19 mouse cellular contexts compared by ENCODE assay signal in genomic region chr17:66090251-66090650, GRCm38 (mm10).
"Had no signal": no experiment of that assay in that cellular context is flagged by ENCODE, and none has a peak within 500 bp of the region (broad histone marks: within the 10 kb centered on the region; RNA-seq: fewer than 3 reads in every experiment).

No protein-coding gene starts in this region.

- H3K9ac ChIP-seq: liver, embryonic 15.5 days; liver, postnatal 0 days; lung, embryonic 14.5 days; midbrain, embryonic 13.5 days; midbrain, embryonic 15.5 days; neural tube, embryonic 13.5 days; neural tube, embryonic 15.5 days had no signal

- DNase-seq: liver, postnatal 0 days; lung, embryonic 14.5 days; lung, postnatal 10 days; lung, postnatal 4 days; retina, postnatal 1 day; right cerebral cortex, adult 18-20 months; right cerebral cortex, postnatal 25 days; right cerebral cortex, postnatal 4 days; spleen, adult 18-20 months; thymus, adult 18-20 months; thymus, postnatal 14 days; thymus, postnatal 36 days had no signal

- H3K4me1 ChIP-seq: liver, embryonic 15.5 days; midbrain, embryonic 10.5 days; midbrain, embryonic 13.5 days; neural tube, embryonic 13.5 days; neural tube, embryonic 15.5 days had no signal

- H3K4me3 ChIP-seq: liver, embryonic 15.5 days; midbrain, embryonic 10.5 days; midbrain, embryonic 13.5 days; midbrain, embryonic 15.5 days; myocyte; neural tube, embryonic 13.5 days; neural tube, embryonic 15.5 days had no signal

- ATAC-seq: liver, postnatal 0 days; midbrain, embryonic 13.5 days; midbrain, embryonic 15.5 days had no signal

- H3K27ac ChIP-seq: liver, embryonic 15.5 days; midbrain, embryonic 10.5 days; midbrain, embryonic 13.5 days; midbrain, embryonic 15.5 days; neural tube, embryonic 13.5 days; neural tube, embryonic 15.5 days had no signal

- H3K9me3 ChIP-seq: liver, embryonic 15.5 days; midbrain, embryonic 10.5 days; midbrain, embryonic 13.5 days; midbrain, embryonic 15.5 days; neural tube, embryonic 13.5 days; neural tube, embryonic 15.5 days had no signal

- H3K4me2 ChIP-seq: liver, embryonic 15.5 days; lung, embryonic 14.5 days; midbrain, embryonic 13.5 days; midbrain, embryonic 15.5 days; neural tube, embryonic 13.5 days; neural tube, embryonic 15.5 days had no signal

- H3K27me3 ChIP-seq: liver, embryonic 15.5 days; midbrain, embryonic 13.5 days; midbrain, embryonic 15.5 days; neural tube, embryonic 13.5 days; neural tube, embryonic 15.5 days had no signal
